Mouse (Mus musculus) megakaryocyte, adult 5-6 weeks (primary cell): ENCODE measurements at regions not wholly inside any gene's neighbourhood (a gene's known extent, or its start where the extent isn't known, plus 50 kb on each side); places are given as distances from the start of the nearest gene placed in this dataset.

Experiments
- ATAC-seq: 2 replicates; pipeline ENCODE4 v1.8.0; 2016; ENCODE audit warnings: mild to moderate bottlenecking, inconsistent platforms; ENCODE audit not compliant: poor library complexity, severe bottlenecking

- no peak for ATAC-seq
Observed at GRCm38 (mm10) chr12:110023192-110024101, 255.4 kb upstream of the Dio3 start.

GRCm38 (mm10) chr12:110024295-110024694, 254.6 kb upstream of the Dio3 start:
- no peak for ATAC-seq

- no peak for ATAC-seq
Observed at GRCm38 (mm10) chr12:110025171-110025570, 253.7 kb upstream of the Dio3 start.

GRCm38 (mm10) chr12:110026033-110026750, 252.7 kb upstream of the Dio3 start:
- ATAC-seq = no peak

- ATAC-seq = no peak
Observed at GRCm38 (mm10) chr12:110027345-110027744, 251.5 kb upstream of the Dio3 start.

- no peak for ATAC-seq
Observed at GRCm38 (mm10) chr12:110027976-110028375, 250.9 kb upstream of the Dio3 start.

GRCm38 (mm10) chr12:110028646-110029045, 250.2 kb upstream of the Dio3 start:
- no peak for ATAC-seq

GRCm38 (mm10) chr12:110031326-110031725, 247.5 kb upstream of the Dio3 start:
- ATAC-seq = no peak

GRCm38 (mm10) chr12:110035171-110035570, 243.7 kb upstream of the Dio3 start:
- no peak for ATAC-seq

GRCm38 (mm10) chr12:110040682-110041081, 238.2 kb upstream of the Dio3 start:
- no peak for ATAC-seq

GRCm38 (mm10) chr12:110041782-110042181, 237.1 kb upstream of the Dio3 start:
- no peak for ATAC-seq

- no peak for ATAC-seq
Observed at GRCm38 (mm10) chr12:110044266-110044665, 234.6 kb upstream of the Dio3 start.

GRCm38 (mm10) chr12:110044721-110045120, 234.1 kb upstream of the Dio3 start:
- no peak for ATAC-seq

- ATAC-seq = no peak
Observed at GRCm38 (mm10) chr12:110045770-110046330, 233.0 kb upstream of the Dio3 start.

- no peak for ATAC-seq
Observed at GRCm38 (mm10) chr12:110046613-110047012, 232.3 kb upstream of the Dio3 start.

- ATAC-seq = no peak
Observed at GRCm38 (mm10) chr12:110047466-110048250, 231.2 kb upstream of the Dio3 start.

- ATAC-seq = no peak
Observed at GRCm38 (mm10) chr12:110049154-110049736, 229.6 kb upstream of the Dio3 start.

GRCm38 (mm10) chr12:110059321-110059720, 219.5 kb upstream of the Dio3 start:
- no peak for ATAC-seq

- ATAC-seq = no peak
Observed at GRCm38 (mm10) chr12:110061961-110062360, 216.9 kb upstream of the Dio3 start.

GRCm38 (mm10) chr12:110063013-110063412, 215.9 kb upstream of the Dio3 start:
- ATAC-seq = no peak
